Mouse (Mus musculus): Measurements from ENCODE around the gene Sit1.

DNA sequence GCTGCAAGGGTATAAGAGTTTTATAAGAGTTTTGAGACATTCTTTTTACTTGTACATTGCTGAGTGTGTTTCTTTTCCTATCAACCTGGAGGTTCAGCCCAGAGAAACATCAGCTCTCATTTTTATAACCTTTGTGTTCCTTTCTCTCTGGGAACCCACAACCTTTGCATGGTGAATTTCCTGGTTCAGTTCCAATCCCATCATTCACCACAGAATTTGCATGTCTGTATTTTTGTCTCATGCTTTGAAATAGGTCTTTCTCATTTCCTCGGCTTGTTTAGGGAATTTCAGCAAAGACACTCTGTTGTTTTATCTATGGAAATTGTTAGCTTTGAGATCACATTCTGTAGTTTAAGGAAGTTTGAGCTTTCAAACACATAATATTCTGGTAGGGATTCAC, 9.9 kb downstream of the Sit1 start:
- no peak for TF ChIP-seq POLR2A (IDR thresholded peaks at IDR 0.05; ENCODE audit: borderline replicate concordance, control insufficient read depth, low read depth, low read length)
- no peak for TF ChIP-seq CTCF (IDR thresholded peaks at IDR 0.05; ENCODE audit: control insufficient read depth, insufficient read depth, low read length)
